Mouse (Mus musculus) lung, postnatal 36 days (tissue): ENCODE data around the gene Eif3j1.
A peak's percentile ranks its signal among the peaks of the same experiment; 100 is the strongest.

ENCODE experiments used
- DNase-seq: peaks from one replicate; pipeline ENCODE4 v3.0.0; 2022; ENCODE audit warnings: mixed read lengths

Eif3j1 gene

DNA sequence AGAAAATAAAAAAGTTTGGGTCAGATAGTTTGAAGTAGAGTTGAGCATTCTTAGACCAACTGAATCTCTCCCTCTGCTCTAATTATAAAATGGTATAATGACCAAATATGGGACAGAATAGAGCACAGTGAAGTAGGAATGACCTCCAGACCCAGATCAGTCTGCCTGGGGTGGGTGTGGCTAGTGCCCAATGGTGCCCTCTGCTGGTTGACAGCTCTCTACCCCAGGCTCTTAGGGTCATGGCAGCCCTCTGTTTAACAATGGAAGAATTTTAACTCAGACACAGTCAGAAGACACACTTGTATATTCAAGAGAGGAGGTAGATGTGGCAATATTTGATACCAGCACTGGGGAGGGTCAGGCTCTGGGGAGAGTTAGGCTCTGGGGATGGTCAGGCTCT, 73.7 kb downstream of the Eif3j1 start:
- peak; percentile 37 for DNase-seq
